Mouse (Mus musculus): ENCODE measurements at regions not wholly inside any gene's neighbourhood (a gene's known extent, or its start where the extent isn't known, plus 50 kb on each side); places are given as distances from the start of the nearest gene placed in this dataset.
"Not testable (repeated sequence)": the region's sequence is repeated elsewhere in the genome, so short reads cannot be mapped to it uniquely, and the experiment has no call there.

DNA sequence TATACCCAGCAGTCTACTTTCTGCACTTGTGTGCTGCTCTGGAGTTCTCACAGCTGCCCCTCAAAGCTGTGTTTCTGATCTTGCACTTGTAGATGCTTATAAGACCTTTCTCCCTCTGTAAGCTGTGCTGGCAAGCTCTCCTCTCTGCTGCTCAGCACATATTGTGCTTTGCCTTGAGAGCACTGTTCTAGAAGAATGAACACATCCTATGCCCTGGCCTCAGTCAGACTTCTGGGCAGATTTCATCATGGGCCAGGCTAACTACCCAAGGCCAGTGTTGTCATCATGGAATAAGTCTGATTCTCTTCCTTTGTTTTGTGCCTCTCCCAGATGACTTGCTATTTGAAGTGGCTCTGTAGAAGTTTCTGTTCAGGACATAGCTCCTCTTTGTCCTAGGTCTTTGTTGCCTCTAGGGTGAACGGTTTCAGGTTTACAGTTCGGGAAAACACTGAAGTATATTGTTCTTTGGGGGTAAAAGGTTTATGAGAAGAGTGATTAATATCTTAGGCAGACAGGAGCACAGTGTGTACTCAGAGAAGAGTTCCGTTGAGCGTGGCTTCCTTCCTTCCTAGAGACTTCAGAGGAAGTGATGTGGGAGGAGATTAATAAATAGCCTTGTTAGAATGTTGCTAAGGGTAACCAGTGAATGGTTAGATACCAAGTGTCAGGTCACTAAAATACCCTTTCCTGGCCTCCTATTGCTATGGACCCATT is 70.8 kb downstream of the Pcdh18 start:
- no peak for DNase-seq (ENCODE audit: low read depth)

DNA sequence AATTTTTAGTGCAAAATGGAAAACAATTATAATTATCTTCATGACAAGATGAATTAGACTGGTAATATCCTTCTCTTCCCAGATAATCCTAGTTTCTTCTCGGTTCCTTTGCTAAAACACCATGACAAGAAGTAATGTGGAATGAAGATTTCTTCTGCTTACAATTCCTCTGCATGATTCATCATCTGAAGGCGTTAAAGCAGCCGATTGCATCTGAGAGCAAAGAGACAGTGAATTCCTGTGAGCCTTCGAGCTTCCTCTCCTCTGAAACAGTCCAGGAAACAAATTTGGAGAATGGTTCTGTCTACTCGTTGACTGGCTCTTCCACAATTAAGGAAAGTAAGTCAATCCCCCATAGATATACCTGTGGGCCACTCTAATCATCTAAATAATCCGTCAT is 82.2 kb downstream of the Pcdh18 start:
- no peak for DNase-seq (ENCODE audit: low read depth)

GRCm38 (mm10) chr3:49672685-49673184 is 84.4 kb downstream of the Pcdh18 start:
- no peak for DNase-seq (ENCODE audit: low read depth)

DNA sequence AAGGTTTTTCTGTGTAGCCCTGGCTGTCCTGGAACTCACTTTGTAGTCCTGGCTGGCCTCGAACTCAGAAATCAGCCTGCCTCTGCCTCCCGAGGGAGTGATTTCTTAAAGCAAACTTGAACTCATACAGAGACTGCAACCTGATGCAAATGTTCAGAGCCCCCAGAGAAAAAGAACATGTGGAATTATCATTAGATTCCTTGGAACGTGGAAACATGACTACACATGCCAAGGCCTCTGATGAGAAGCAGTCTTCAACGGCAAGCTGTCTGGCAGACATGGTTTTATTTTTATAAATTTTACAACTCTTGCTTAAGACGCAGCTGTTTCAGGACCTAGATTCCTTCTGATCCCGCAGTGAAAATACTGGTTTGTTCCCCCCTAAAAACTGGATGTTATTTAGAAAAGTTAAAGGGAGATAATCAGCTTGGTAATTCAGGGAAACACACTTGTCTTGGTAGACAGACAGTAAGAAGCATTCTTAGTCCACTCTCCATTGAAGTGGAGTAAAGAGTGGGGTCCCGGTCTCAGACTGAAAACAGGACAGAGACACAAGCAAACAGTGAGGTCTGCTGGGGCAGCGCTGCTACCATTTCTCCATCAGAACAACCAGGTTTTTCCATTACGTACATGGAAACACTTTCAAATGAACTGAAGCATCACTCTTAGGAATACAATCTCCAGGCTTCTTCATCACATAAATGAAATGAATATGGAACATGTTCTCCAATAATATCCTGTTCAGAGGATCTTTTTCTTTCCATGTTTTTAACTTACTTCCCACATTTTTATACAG is 89.4 kb downstream of the Pcdh18 start:
- DNase-seq (ENCODE audit: low read depth), result no peak

GRCm38 (mm10) chr3:49666516-49666915 is 90.6 kb downstream of the Pcdh18 start:
- DNase-seq (ENCODE audit: low read depth), result no peak

GRCm38 (mm10) chr3:49648895-49649175 is 108.3 kb downstream of the Pcdh18 start:
- DNase-seq (ENCODE audit: low read depth), result no peak

- DNase-seq (ENCODE audit: low read depth), result no peak
These were observed 108.9 kb downstream of the Pcdh18 start for GRCm38 (mm10) chr3:49648040-49648894.

DNA sequence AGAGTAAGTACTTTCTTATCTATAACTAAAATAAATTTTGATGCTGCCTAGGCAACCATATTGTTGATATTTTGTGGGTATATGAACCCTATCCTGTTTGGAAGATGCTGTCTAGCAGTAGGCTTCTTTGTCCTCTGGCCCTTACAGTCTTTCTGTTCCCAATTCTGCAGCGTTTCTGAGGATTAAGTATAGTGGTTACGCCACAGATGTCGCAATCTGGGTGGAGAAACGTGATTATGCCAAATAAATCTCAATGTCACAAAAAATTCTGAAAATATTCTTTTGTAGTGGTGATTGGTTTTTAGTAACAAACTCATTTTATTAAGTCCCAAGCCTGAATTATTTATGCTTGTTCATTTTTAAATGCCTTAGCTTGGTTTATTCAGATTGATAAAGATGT is 112.1 kb downstream of the Pcdh18 start:
- no peak for DNase-seq (ENCODE audit: low read depth)

DNA sequence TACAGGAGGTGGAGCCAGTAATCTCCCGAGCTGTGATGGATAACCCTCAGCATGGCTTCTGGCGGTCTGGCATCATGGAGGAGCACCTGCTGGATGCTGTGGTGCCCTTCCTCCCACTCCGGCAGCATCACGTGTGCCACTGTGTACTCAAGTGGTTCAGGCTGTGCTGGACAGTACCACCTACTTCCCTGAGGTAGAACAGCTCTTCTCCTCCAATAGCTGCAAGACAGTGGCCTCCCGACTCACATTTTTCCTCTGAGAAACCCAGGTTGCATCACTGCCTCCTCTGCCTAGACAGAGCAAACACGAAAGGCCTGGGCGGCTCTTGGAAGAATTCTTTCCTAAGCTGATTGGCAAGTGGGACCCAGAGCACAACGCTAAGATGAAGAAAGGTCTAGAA is 113.3 kb downstream of the Pcdh18 start:
- DNase-seq (ENCODE audit: low read depth), result no peak

- DNase-seq (ENCODE audit: low read depth), result peak; percentile 95
These were observed 115.0 kb downstream of the Pcdh18 start for GRCm38 (mm10) chr3:49641966-49642758.

DNA sequence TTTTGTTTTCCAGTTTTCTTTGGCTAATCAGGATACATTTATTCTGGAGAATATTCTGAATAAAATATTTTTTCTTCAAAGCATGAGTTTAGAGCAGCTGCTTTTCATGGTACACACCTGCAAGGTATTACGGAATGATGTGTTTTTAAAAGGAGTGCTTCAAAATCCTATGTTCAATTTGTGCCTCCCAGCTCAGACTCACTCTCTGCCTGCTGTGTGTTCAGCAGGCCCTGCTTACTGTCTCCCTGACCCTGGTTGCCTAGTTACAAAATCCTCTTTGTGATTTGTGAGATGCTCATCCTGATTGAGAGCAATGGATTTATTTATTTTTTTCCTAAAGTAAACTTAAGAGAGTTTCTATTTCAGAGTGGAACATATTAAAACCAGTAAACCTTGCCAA is 115.7 kb downstream of the Pcdh18 start:
- DNase-seq (ENCODE audit: low read depth), result no peak

- no peak for DNase-seq (ENCODE audit: low read depth)
These were observed 118.5 kb downstream of the Pcdh18 start for GRCm38 (mm10) chr3:49638601-49639000.

- no peak for DNase-seq (ENCODE audit: low read depth)
These were observed 120.4 kb downstream of the Pcdh18 start for GRCm38 (mm10) chr3:49636676-49637075.

- no peak for DNase-seq (ENCODE audit: low read depth)
These were observed 164.2 kb downstream of the Pcdh18 start for GRCm38 (mm10) chr3:49592706-49593451.

DNA sequence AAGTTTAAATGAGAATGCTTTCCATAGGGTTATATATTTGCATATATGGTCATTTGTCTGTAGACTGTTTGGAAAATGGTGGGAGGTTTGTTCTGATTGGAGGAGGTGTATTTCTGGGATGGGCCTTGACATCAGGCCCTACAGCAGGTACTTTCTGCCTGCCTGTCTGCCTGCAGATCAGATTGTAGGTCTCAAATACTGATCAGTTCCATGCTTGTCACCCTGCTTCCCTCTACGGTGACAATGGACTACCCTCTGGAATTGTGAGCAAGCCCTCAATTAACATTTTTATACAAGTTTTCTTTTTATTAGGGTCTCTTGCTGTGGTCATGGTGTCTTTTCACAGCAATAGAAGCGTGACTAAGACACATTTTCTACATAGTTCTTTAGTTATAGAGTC is 166.9 kb downstream of the Pcdh18 start:
- DNase-seq (ENCODE audit: low read depth), result no peak

GRCm38 (mm10) chr3:49586531-49587168 is 170.5 kb downstream of the Pcdh18 start:
- peak; percentile 24 for DNase-seq (ENCODE audit: low read depth)

- not testable (repeated sequence) for DNase-seq (ENCODE audit: low read depth)
These were observed 171.2 kb downstream of the Pcdh18 start for GRCm38 (mm10) chr3:49585962-49586361.

- no peak for DNase-seq (ENCODE audit: low read depth)
These were observed 190.1 kb downstream of the Pcdh18 start for GRCm38 (mm10) chr3:49566769-49567729.

GRCm38 (mm10) chr3:49527642-49528041 is 229.5 kb downstream of the Pcdh18 start:
- no peak for DNase-seq (ENCODE audit: low read depth)
